Mouse (Mus musculus): Measurements from ENCODE around the gene Ttf2.

GRCm38 (mm10) chr3:100938211-100938610, 31.3 kb downstream of the Ttf2 start:
- no peak for TF ChIP-seq POLR2A (IDR thresholded peaks at IDR 0.05; ENCODE audit: insufficient read depth, low read depth, low read length)
- no peak for TF ChIP-seq CTCF (IDR thresholded peaks at IDR 0.05)

All from heart, adult 2 months (tissue).